Mouse (Mus musculus) brain, embryonic 14.5 days (tissue): ENCODE results near the gene Atp1a1.

Experiments
- CTCF ChIP-seq: fragments of 200-500 bp; IDR thresholded peaks from 2 replicates; pipeline ENCODE4 v1.5.1; 2012; ENCODE audit warnings: inconsistent platforms, mild to moderate bottlenecking, moderate library complexity, borderline replicate concordance; ENCODE audit not compliant: insufficient read depth, insufficient read length; ENCODE audit errors: extremely low read depth
- POLR2A ChIP-seq: fragments of 200-500 bp; IDR thresholded peaks from 2 replicates; pipeline ENCODE4 v1.6.1; 2012; ENCODE audit warnings: mild to moderate bottlenecking, inconsistent platforms, borderline replicate concordance; ENCODE audit not compliant: poor library complexity, insufficient read depth, insufficient read length, severe bottlenecking; ENCODE audit errors: extremely low read depth

GRCm38 (mm10) chr3:101636510-101636909 lies 32.0 kb upstream of the Atp1a1 start:
- TF ChIP-seq CTCF (no peak), POLR2A (no peak)
